Mouse (Mus musculus) thymus, postnatal 4 days (tissue): ENCODE data around the gene Olfr99.
A peak's percentile ranks its signal among the peaks of the same experiment; 100 is the strongest.
"Not testable (repeated sequence)": the region's sequence is repeated elsewhere in the genome, so short reads cannot be mapped to it uniquely, and the experiment has no call there.

ENCODE experiments used
- DNase-seq: peaks from one replicate; pipeline ENCODE4 v3.0.0; 2021

Olfr99 gene

DNA sequence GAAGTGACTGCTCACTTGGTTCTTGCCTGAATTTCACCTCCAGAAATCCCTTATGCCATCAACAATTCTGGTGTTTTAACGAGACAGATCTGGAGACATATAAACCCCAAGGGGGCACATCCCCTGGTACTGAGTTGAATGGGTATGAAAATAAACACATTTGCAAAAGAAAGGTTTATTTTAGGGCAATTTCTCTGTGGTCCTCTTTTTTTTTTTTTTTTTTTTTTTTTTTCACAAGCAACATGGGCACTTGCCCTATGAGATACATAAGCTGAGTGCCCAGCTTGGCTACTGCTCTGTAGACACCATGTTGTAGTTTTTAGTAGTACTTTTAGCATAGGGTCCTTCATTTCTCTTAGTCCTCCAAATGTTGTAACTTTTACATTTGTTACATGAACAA, at the start of gene Olfr99:
Gene Olfr99 (minus strand): TSS at position 101 of the 400 bp plus-strand sequence.
- DNase-seq = no peak

DNA sequence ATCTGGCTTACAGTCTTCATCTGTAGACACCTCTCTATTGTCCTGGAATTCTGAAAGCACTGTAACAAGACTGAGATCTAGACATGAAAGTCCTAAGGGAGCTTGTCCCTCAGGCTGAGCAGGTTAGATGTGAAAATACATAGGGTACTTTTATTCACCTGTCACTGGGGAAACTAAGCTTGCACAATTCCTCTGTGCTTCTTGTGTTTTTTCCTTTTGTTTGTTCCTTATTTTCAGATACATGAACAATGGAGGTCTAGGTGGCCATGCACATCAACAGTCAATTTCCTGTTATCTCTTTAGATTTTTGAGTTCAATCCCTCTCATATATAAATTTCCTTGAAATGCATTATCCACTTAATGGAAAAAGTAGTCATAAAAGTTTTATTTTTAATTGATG, 33.7 kb upstream of the Olfr99 start, which contains the start of gene Olfr102:
Gene Olfr102 (minus strand): TSS at position 101 of the 400 bp plus-strand sequence.
- DNase-seq = no peak

DNA sequence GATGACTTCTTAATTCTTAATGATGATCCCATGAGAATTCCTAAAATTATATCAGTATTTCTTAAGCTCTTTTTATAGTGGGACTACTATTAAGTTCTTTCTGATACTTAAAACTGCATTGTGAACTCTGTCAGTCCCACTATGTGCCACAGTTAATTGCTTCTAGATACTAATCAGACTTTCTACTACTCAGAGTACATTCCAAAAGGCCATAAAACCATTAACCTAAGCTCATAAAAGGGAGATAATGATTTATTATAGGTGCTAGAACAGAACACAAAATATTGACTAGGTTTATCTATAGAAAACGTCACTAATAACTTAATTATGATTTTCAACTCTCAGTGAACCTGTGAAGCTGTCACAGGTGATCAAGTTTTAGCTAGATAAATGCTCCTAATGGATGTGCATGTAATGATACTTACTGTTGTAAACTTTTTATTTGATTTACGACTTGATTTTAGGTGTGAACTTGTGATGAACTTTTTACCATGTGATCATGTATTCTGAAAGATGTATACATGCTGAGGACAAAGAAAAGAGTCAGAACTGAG, 27.0 kb upstream of the Olfr99 start:
- DNase-seq = no peak

DNA sequence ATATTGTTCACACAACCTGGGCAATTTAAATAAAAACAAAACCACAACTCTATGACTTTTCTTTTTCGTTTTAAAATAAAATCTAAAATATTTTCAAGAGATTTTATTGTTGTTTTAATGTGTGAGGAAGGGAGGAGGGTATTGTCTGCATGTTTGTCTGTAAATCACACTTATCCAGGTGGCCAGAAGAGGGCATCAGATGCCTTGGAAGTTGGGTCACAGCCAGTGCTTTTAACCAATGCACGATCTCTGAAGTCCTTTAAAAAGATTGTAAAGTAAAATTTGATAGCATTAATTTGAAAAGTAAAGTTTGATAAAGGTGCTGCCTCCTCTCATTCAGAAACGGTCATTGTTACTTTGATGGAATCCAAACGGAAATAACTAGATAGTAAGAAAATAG, 25.2 kb upstream of the Olfr99 start:
- no peak for DNase-seq

DNA sequence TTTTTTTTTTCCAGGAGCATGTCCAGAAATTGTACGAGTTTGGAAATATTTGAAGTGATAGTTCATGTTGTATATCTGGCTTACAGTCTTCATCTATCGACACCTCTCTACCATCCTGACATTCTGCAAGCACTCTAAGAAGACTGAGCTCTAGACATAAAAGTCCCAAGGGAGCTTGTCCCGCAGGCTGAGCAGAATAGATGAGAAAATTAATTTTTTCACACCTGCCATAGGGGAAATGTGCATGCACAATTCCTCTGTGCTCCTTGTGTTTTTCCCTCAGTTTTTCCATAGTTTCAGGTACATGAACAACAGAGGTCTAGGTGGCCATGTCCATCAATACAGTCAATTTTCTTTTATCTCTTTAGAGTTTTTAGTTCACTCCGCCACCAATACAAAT, 21.0 kb upstream of the Olfr99 start, which contains the start of gene Olfr101:
Gene Olfr101 (minus strand): TSS at position 101 of the 400 bp plus-strand sequence.
- DNase-seq = no peak

DNA sequence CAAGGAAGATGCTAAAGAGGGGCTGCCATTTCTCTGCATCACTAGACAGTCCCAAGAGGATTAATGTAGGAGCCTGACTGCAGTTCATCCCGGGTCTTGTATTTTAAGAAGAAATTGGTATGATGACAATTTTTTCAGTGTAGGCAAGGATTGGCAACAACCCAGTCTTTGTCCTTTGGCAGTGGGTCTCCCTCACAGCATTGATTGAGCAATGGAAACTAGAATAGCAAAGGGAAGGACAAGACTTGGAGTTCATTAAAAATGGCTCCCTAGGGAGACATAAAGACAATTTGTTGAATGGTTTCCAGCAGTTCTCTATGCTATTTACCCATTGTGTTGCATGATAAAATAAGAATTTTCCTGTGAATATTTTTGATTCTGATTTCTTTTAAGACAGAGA, 2.9 kb downstream of the Olfr99 start:
- no peak for DNase-seq

DNA sequence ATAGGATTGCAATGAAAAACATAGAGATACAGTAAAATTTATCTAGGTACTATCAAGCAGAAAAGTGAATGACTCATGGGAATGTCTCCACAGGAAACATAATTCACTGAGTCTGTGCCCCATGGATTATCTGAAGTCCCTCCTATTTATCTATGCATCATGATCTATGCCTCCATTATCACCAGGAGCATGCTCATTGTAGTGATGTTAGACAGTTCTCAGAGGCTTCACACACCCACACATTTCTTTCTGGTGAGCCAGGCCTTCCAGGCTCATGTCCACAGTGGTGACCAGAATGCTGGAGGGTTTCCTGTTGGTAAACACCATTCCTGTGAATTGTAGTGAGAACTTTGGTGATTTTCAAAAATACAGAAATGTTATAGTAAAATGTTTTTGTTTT, 6.7 kb downstream of the Olfr99 start:
- no peak for DNase-seq

DNA sequence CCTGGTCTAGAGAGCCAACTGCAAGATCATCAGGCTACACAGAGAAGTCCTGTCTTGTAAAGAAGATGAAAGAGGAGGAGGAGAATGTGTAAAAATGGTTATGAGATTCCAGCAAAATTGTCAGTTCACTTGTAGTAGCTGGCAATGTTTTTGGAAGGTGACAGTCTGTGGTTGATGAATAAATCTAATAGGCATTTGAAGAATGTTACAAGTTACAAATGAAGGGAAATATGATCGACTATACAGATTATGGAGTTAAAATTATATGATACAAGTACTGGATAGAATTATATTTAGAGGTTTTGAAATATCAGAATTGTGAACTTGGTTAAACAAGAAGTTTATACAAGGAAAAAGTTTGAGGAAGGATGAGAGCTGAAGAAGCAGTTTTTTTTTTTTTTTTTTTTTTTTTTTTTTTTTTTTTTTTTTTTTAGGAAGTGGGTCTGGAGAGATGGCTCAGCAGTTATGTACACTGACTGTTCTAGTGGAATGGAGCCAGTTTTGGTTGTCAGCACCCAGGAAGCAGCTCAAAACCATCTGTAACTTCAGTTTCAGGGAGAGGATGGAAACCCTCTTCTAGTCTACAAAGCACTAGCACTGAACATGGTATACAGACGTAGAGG, 7.5 kb downstream of the Olfr99 start:
- DNase-seq = no peak

DNA sequence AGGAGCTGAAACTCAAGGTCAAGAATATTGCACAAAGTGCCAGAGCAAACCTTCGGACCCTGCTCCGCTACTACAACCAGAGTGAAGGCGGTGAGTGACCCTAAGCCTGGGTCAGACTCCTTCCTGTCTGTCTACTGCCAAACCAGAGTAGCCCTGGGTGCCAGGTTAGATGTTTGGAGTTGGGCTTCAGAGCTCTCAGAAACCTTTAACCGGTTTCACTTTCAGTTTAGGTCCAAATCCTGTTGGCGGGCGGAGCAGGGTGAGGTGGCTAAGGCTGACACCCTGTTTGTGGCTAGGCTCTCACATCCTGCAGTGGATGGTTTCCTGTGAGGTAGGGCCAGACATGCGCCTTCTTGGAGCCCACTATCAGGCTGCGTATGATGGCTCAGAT, 12.6 kb downstream of the Olfr99 start:
- peak; percentile 69 for DNase-seq

DNA sequence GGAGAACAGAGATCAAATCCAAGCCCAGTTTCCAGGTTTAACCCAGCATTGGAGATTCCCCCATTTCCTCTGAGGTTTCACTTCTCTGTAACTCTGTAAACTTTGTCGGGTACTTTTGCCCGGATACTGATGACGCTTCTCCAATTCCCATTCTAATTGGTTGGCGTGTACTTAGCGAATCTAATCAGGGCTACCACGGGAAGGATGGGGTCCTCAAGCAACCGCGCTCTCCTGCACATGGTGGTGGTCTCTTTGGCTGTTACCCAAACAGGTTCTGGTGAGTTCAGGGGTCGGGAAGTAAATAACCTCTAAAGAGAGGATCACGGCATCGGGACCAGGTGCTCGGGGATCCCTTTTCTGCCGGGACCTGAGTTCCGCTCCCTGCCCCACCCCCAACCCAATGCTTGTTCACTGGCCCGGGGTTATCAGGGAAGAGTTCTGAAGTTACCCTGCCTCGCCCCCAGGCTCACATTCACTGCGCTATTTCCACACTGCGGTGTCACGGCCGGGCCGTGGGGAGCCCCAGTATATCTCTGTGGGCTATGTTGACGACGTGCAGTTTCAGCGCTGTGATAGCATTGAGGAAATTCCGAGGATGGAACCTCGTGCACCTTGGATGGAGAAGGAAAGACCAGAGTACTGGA, 13.1 kb downstream of the Olfr99 start, which contains the start of gene H2-M3:
Gene H2-M3 (plus strand): TSS at position 163 of the 644 bp plus-strand sequence.
- peak; percentile 92 for DNase-seq

DNA sequence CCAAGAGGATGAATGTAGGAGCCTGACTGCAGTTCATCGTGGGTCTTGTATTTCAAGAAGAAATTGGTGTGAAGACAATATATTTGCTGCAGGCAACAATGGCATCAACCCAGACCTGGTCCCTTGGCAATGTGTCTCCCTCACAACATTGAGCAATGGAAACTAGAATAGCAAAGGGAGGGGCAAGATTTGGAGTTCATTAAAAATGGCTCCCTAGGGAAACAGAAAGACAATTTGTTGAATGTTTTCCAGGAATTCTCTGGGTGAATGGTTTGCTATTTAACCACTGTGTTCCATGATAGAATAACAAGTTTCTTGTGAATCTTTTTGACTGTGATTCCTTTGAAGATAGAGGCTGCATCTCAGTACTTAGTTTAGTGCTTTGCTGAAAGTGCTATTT, 19.6 kb downstream of the Olfr99 start, which contains the start of gene Olfr98:
Gene Olfr98 (minus strand): TSS at position 124 of the 400 bp plus-strand sequence.
- no peak for DNase-seq

DNA sequence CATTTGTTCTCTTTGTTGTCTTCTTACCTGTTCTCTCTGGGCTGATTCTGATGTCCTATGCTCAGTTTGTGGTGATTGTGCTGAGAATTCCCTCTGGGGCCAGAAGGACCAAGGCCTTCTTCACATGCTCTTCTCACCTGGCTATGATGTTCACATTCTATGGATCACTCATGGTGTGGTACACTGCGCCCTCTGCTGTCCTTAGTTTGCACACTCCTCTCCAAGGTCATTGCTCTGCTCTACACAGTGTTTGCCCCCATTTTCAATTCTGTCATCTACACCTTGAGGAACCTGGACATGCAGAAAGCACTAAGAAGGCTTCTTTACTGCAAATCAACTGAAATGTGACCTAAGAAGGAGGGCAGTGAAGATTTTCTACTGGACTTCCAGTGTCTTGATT, 32.7 kb downstream of the Olfr99 start:
- peak; percentile 52 for DNase-seq

DNA sequence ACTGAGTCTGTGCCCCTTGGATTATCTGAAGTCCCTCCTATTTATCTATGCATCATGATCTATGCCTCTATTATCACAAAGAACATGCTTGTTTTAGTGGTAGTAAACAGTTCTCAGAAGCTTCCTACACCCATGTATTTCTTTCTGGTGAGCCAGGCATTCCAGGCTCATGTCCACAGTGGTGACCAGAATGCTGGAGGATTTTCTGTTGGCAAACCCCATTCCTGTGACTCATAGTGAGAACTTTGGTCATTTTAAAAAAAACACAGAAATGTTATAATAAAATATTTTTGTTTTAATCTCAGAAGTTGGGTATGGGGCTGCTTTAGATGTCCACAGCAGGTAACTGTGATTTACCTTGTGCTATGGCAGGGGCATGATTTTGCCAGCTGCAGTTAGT, 33.8 kb downstream of the Olfr99 start:
- no peak for DNase-seq

DNA sequence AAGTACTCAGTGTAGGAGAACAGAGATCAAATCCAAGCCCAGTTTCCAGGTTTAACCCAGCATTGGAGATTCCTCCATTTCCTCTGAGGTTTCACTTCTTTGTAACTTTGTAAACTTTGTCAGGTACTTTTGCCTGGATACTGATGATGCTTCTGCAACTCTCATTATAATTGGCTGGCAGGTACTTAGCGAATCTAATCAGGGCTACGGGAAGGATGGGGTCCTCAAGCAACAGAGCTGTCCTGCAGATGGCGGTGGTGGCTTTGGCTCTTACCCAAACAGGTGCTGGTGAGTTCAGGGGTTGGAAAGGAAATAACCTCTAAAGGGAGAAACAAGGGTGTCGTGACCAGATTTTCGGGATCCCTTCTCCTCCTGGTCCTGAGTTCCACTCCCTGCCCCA, 36.5 kb downstream of the Olfr99 start:
- peak; percentile 64 for DNase-seq

DNA sequence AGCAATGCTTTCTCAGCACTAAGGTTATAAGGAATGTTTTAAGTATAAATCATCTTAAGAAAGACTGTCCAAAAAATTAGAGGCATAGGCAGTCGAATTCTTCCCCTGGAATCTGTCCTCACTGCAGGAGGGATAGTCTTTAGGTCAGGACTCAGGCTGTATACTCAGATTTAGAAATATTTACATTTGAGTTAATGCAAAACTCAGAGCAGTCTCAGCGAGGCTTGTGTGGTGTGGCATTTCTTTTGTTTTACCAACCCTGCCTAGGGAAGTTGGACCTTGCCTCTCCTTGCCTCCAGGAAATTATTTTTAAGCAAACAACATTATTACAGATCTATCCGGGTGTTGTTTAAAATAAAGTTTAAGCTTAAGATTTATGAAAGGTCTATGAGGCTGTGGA, 41.1 kb downstream of the Olfr99 start:
- no peak for DNase-seq

DNA sequence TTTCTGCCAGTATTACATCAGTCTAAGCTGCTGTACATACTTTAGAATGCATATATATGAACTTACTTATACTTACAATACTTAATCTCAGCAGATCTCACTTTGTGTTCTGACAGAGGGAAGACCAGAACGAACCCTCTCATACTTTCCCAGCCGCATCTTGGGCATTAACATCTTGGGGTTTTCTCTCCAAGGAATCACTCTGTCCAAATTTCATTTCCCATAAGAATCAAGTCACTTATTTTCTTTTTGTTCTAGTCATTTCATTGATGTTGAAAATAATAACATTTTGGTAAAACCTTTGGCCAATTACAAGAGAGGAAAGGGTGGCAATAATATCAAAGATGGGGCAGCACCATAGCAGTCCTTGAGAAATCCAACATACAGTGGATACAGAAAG, 46.0 kb downstream of the Olfr99 start, which contains the start of gene Olfr97:
Gene Olfr97 (minus strand): TSS at position 101 of the 400 bp plus-strand sequence.
- DNase-seq = not testable (repeated sequence)
